Mouse (Mus musculus) liver, embryonic 15.5 days (tissue): ENCODE data around the gene Zfp664. TPM values are rescaled to one million over a fixed set of nuclear protein-coding genes. Genes with fewer than 3 reads are reported as not detected.

Experiments used
- ATAC-seq: fragments of 200-750 bp; cut with Nextera tagmentation; 2 replicates; pipeline ENCODE4 v1.8.0; 2017; ENCODE audit warnings: moderate number of reproducible peaks, mild to moderate bottlenecking, moderate library complexity; ENCODE audit not compliant: insufficient read depth
- H3K27ac ChIP-seq: fragments of 300-500 bp; sonication (generic); replicated peaks from 2 replicates; pipeline ENCODE4 v1.5.1; 2015; ENCODE audit warnings: mild to moderate bottlenecking, inconsistent platforms
- H3K27me3 ChIP-seq: fragments of 300-500 bp; sonication (generic); 2 replicates; pipeline ENCODE4 v1.6.1; 2015; ENCODE audit warnings: mild to moderate bottlenecking, inconsistent platforms
- H3K36me3 ChIP-seq: fragments of 300-500 bp; sonication (generic); replicated peaks from 2 replicates; pipeline ENCODE4 v1.6.1; 2015; ENCODE audit warnings: moderate library complexity, mild to moderate bottlenecking, inconsistent platforms
- H3K4me1 ChIP-seq: fragments of 300-500 bp; sonication (generic); replicated peaks from 2 replicates; pipeline ENCODE4 v1.6.1; 2015; ENCODE audit warnings: inconsistent platforms
- H3K4me2 ChIP-seq: fragments of 300-500 bp; sonication (generic); 2 replicates; pipeline ENCODE4 v1.6.1; 2015; ENCODE audit warnings: moderate library complexity, mild to moderate bottlenecking, inconsistent platforms
- H3K4me3 ChIP-seq: fragments of 300-500 bp; sonication (generic); replicated peaks from 2 replicates; pipeline ENCODE4 v1.5.1; 2015; ENCODE audit warnings: mild to moderate bottlenecking, inconsistent platforms
- H3K9ac ChIP-seq: fragments of 300-500 bp; sonication (generic); 2 replicates; pipeline ENCODE4 v1.6.1; 2015; ENCODE audit warnings: moderate library complexity, mild to moderate bottlenecking, inconsistent platforms
- H3K9me3 ChIP-seq: fragments of 300-500 bp; sonication (generic); replicated peaks from 2 replicates; pipeline ENCODE4 v1.6.1; 2016; ENCODE audit warnings: inconsistent platforms
- WGBS: fragments of 180-500 bp; shearing (Covaris S2); methylation state at CpG from one replicate; pipeline ENCODE4 v1.1.7; 2015; ENCODE audit warnings: mixed read lengths; ENCODE audit not compliant: insufficient replicate concordance; 5-methylcytosine and 5-hydroxymethylcytosine counted together
- polyA plus RNA-seq: library from polyadenylated mRNA; unstranded; fragments of >200 nt; fragmentation: Nextera tagmentation; extraction: Ambion mirVana; gene quantifications from 2 replicates; pipeline ENCODE4 v1.2.1, GENCODE M21; 2015

The Zfp664 gene
- polyA plus RNA-seq, 1 experiment from 2014 or later, result 11.7 TPM

- Histone ChIP-seq H3K27ac (no peak overlapping the region), H3K4me3 (no peak overlapping the region), H3K4me2 (no peak overlapping the region), H3K4me1 (no peaks in the 10 kb centered on the region), H3K9me3 (no peaks in the 10 kb centered on the region), H3K36me3 (no peaks in the 10 kb centered on the region), H3K9ac (no peak overlapping the region), H3K27me3 (no peaks in the 10 kb centered on the region)
- ATAC-seq, result no peak
- WGBS, result 31% methylated on average over 18 of the region's 18 CpGs
Measured at GRCm38 (mm10) chr5:124922356-124923352, 60.2 kb downstream of the Zfp664 start.

- WGBS, result 33% methylated on average over 9 of the region's 9 CpGs
- Histone ChIP-seq H3K27ac (no peak overlapping the region), H3K4me2 (no peak overlapping the region), H3K9ac (no peak overlapping the region), H3K36me3 (no peaks in the 10 kb centered on the region), H3K9me3 (no peaks in the 10 kb centered on the region), H3K27me3 (no peaks in the 10 kb centered on the region), H3K4me3 (no peak overlapping the region), H3K4me1 (no peaks in the 10 kb centered on the region)
- no peak for ATAC-seq
Measured at GRCm38 (mm10) chr5:124929425-124930054, 67.0 kb downstream of the Zfp664 start.

GRCm38 (mm10) chr5:124930055-124930439 lies 67.6 kb downstream of the Zfp664 start:
- no peak for ATAC-seq
- WGBS, result 38% methylated on average over 5 of the region's 5 CpGs

GRCm38 (mm10) chr5:124930603-124931002 lies 68.1 kb downstream of the Zfp664 start:
- H3K27me3 ChIP-seq, result no peaks in the 10 kb centered on the region
- H3K4me1 ChIP-seq, result no peaks in the 10 kb centered on the region
- H3K4me2 ChIP-seq, result no peak overlapping the region
- no peaks in the 10 kb centered on the region for H3K36me3 ChIP-seq
- no peak overlapping the region for H3K27ac ChIP-seq
- no peak for ATAC-seq
- WGBS, result 67% methylated on average over 9 of the region's 9 CpGs
- no peaks in the 10 kb centered on the region for H3K9me3 ChIP-seq
- no peak overlapping the region for H3K9ac ChIP-seq
- H3K4me3 ChIP-seq, result no peak overlapping the region

More at GRCm38 (mm10) chr5:124930055-124930439, 67.6 kb downstream of the Zfp664 start:
- Histone ChIP-seq H3K27ac (no peak overlapping the region), H3K4me3 (no peak overlapping the region), H3K4me1 (no peaks in the 10 kb centered on the region), H3K27me3 (no peaks in the 10 kb centered on the region), H3K4me2 (no peak overlapping the region), H3K9me3 (no peaks in the 10 kb centered on the region), H3K9ac (no peak overlapping the region), H3K36me3 (no peaks in the 10 kb centered on the region)

- H3K27ac ChIP-seq, result no peak overlapping the region
- no peaks in the 10 kb centered on the region for H3K4me1 ChIP-seq
- H3K4me3 ChIP-seq, result no peak overlapping the region
- 68% methylated on average over 8 of the region's 8 CpGs for WGBS
- H3K9me3 ChIP-seq, result no peaks in the 10 kb centered on the region
- H3K4me2 ChIP-seq, result no peak overlapping the region
- no peaks in the 10 kb centered on the region for H3K27me3 ChIP-seq
- no peak overlapping the region for H3K9ac ChIP-seq
- no peaks in the 10 kb centered on the region for H3K36me3 ChIP-seq
- no peak for ATAC-seq
Measured at GRCm38 (mm10) chr5:124931076-124931475, 68.6 kb downstream of the Zfp664 start.

GRCm38 (mm10) chr5:124934558-124934957 lies 72.1 kb downstream of the Zfp664 start:
- Histone ChIP-seq H3K4me1 (no peaks in the 10 kb centered on the region), H3K27me3 (no peaks in the 10 kb centered on the region), H3K9ac (no peak overlapping the region), H3K4me2 (no peak overlapping the region), H3K4me3 (no peak overlapping the region), H3K9me3 (no peaks in the 10 kb centered on the region), H3K36me3 (no peaks in the 10 kb centered on the region), H3K27ac (no peak overlapping the region)
- WGBS, result 55% methylated on average over 7 of the region's 7 CpGs
- ATAC-seq, result no peak

- Histone ChIP-seq H3K4me1 (no peaks in the 10 kb centered on the region), H3K9me3 (no peaks in the 10 kb centered on the region), H3K27me3 (no peaks in the 10 kb centered on the region), H3K36me3 (no peaks in the 10 kb centered on the region), H3K9ac (no peak overlapping the region), H3K4me3 (no peak overlapping the region), H3K4me2 (no peak overlapping the region), H3K27ac (no peak overlapping the region)
- ATAC-seq, result no peak
- WGBS, result 62% methylated on average over 12 of the region's 12 CpGs
Measured at GRCm38 (mm10) chr5:124943181-124943792, 80.8 kb downstream of the Zfp664 start.

GRCm38 (mm10) chr5:124943793-124944383 lies 81.4 kb downstream of the Zfp664 start:
- H3K27ac ChIP-seq, result no peak overlapping the region
- ATAC-seq, result no peak
- no peak overlapping the region for H3K4me2 ChIP-seq
- no peak overlapping the region for H3K9ac ChIP-seq
- H3K4me3 ChIP-seq, result no peak overlapping the region
- no peaks in the 10 kb centered on the region for H3K36me3 ChIP-seq
- no peaks in the 10 kb centered on the region for H3K27me3 ChIP-seq
- 48% methylated on average over 12 of the region's 12 CpGs for WGBS
- H3K4me1 ChIP-seq, result no peaks in the 10 kb centered on the region
- no peaks in the 10 kb centered on the region for H3K9me3 ChIP-seq

- Histone ChIP-seq H3K36me3 (no peaks in the 10 kb centered on the region), H3K27me3 (no peaks in the 10 kb centered on the region), H3K4me2 (no peak overlapping the region), H3K9ac (no peak overlapping the region), H3K4me1 (no peaks in the 10 kb centered on the region), H3K9me3 (no peaks in the 10 kb centered on the region), H3K4me3 (no peak overlapping the region), H3K27ac (no peak overlapping the region)
- no peak for ATAC-seq
- 66% methylated on average over 10 of the region's 10 CpGs for WGBS
Measured at GRCm38 (mm10) chr5:124944384-124944783, 81.9 kb downstream of the Zfp664 start.

GRCm38 (mm10) chr5:124945046-124945445 lies 82.6 kb downstream of the Zfp664 start:
- no peak overlapping the region for H3K4me3 ChIP-seq
- no peak overlapping the region for H3K9ac ChIP-seq
- no peaks in the 10 kb centered on the region for H3K9me3 ChIP-seq
- 61% methylated on average over 4 of the region's 4 CpGs for WGBS
- no peaks in the 10 kb centered on the region for H3K4me1 ChIP-seq
- H3K27ac ChIP-seq, result no peak overlapping the region
- no peak for ATAC-seq
- H3K4me2 ChIP-seq, result no peak overlapping the region
- no peaks in the 10 kb centered on the region for H3K36me3 ChIP-seq
- H3K27me3 ChIP-seq, result no peaks in the 10 kb centered on the region
